Mouse (Mus musculus): ENCODE results near the gene Tbkbp1. TPM values are rescaled to one million over a fixed set of nuclear protein-coding genes. Genes with fewer than 3 reads are reported as not detected.

Gene Tbkbp1
- polyA plus RNA-seq, 1 experiment from 2014 or later = 9.0 TPM

DNA sequence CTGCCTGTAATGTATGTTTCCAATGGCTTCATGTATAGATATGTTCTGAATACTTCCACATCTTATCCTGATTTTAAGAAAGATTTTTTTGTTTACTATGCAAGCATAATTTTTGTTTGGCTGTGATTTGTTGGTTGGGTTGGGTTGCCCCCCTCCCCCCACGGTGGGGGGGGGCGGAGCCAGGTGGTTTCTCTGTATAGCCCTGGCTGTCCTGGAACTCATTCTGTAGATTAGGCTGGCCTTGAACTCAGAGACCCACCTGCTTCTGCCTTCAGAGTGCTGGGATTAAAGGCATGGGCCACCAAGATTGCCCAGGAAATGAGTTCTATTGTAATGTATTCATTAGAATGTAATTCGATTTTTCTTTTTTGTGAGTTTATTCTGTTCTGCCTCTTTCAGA, 37.9 kb upstream of the Tbkbp1 start:
- Histone ChIP-seq H3K9ac (replicated peaks; ENCODE audit: low read depth, low read length) (no peak overlapping the region), H3K36me3 (ENCODE audit: control insufficient read depth, insufficient read depth, low read length) (peaks cover 12% of the 10 kb centered on the region; the same call in 1 of the 2 replicates), H3K4me1 (ENCODE audit: control insufficient read depth, insufficient read depth, low read length) (peaks cover 12% of the 10 kb centered on the region), H3K27me3 (ENCODE audit: control insufficient read depth, insufficient read depth, low read length) (no peaks in the 10 kb centered on the region), H3K4me2 (ENCODE audit: low read depth, low read length) (peak overlapping the region; percentile 85), H3K4me3 (ENCODE audit: low read depth, low read length) (peak overlapping the region; percentile 85), H3K27ac (ENCODE audit: low read depth, low read length) (no peak overlapping the region), H3K9me3 (ENCODE audit: control insufficient read depth, low read length) (no peaks in the 10 kb centered on the region)
- no peak for ATAC-seq (ENCODE audit: low read depth)
- 41% methylated on average over 3 of the region's 3 CpGs for WGBS

GRCm38 (mm10) chr11:97188643-97188955, 37.3 kb upstream of the Tbkbp1 start:
- H3K9me3 ChIP-seq (ENCODE audit: control insufficient read depth, low read length) = no peaks in the 10 kb centered on the region
- peaks cover 17% of the 10 kb centered on the region; the same call in 1 of the 2 replicates for H3K36me3 ChIP-seq (ENCODE audit: control insufficient read depth, insufficient read depth, low read length)
- H3K4me1 ChIP-seq (ENCODE audit: control insufficient read depth, insufficient read depth, low read length) = peaks cover 12% of the 10 kb centered on the region
- H3K4me2 ChIP-seq (ENCODE audit: low read depth, low read length) = peak overlapping the region; percentile 85
- peak overlapping the region; percentile 86 for H3K27ac ChIP-seq (ENCODE audit: low read depth, low read length)
- peak overlapping the region; percentile 85 for H3K4me3 ChIP-seq (ENCODE audit: low read depth, low read length)
- under 1% methylated on average over 15 of the region's 15 CpGs for WGBS
- peak overlapping the region; percentile 68 for H3K9ac ChIP-seq (replicated peaks; ENCODE audit: low read depth, low read length)
- ATAC-seq (ENCODE audit: low read depth) = no peak
- no peaks in the 10 kb centered on the region for H3K27me3 ChIP-seq (ENCODE audit: control insufficient read depth, insufficient read depth, low read length)

- Histone ChIP-seq H3K9ac (replicated peaks; ENCODE audit: low read depth, low read length) (peak within 1 kb of the TSS; percentile 85), H3K27ac (ENCODE audit: low read depth, low read length) (peak within 1 kb of the TSS; percentile 94), H3K36me3 (ENCODE audit: control insufficient read depth, insufficient read depth, low read length) (peaks cover 19% of the 10 kb centered on the region), H3K27me3 (ENCODE audit: control insufficient read depth, insufficient read depth, low read length) (no peaks in the 10 kb centered on the region), H3K4me1 (ENCODE audit: control insufficient read depth, insufficient read depth, low read length) (peaks cover 12% of the 10 kb centered on the region), H3K9me3 (ENCODE audit: control insufficient read depth, low read length) (no peaks in the 10 kb centered on the region), H3K4me3 (ENCODE audit: low read depth, low read length) (peak within 1 kb of the TSS; percentile 85), H3K4me2 (ENCODE audit: low read depth, low read length) (peak within 1 kb of the TSS; percentile 87)
- peak; percentile 97 for ATAC-seq (ENCODE audit: low read depth)
- under 1% methylated on average over 84 of the region's 101 CpGs for WGBS
Observed at GRCm38 (mm10) chr11:97187764-97188642, 36.7 kb upstream of the Tbkbp1 start, which contains the start of gene Kpnb1. TSS of gene Kpnb1 (minus strand) at chr11:97187881.

DNA sequence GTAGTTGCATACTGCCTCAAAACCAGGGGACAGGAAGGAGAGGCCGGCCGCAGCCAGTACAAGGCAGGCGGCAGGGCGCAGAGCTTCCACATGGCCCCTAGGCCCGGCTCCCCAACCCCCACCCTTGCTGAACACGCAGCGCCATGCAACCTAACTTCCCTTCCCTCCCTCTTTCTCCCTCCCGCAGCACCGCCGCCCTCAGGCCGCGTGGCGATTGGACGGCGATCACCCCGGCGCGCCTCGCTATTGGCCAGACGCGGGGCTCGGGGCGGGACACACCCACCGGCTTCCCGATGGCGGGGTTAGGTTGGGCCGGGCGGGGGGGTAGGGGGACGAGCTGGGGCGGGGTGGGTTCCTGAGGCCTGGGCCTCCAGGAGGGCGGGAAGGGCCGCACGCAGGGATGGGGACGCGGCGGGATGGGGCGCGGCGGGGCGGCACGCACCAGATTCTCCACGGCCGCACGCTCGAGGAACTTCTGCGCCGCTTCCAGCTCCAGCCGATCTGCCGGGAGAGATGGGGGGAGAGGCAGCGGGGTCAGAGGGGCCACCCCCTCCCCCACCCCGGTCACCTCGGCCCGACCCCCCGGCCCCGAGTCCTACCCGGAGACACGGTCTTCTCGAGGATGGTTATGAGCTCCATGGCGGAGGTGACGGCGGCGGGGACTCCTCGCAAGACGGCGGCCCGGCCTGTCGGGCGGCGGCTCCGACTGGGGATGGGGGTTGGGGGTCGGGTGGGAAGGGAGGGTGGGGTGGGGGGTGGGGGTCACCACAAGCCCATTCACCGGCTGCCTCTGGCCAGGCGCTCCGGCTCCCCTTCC, 35.9 kb upstream of the Tbkbp1 start:
- H3K27me3 ChIP-seq (ENCODE audit: control insufficient read depth, insufficient read depth, low read length) = no peaks in the 10 kb centered on the region
- peak overlapping the region; percentile 94 for H3K27ac ChIP-seq (ENCODE audit: low read depth, low read length)
- WGBS = under 1% methylated on average over 70 of the region's 74 CpGs
- H3K4me2 ChIP-seq (ENCODE audit: low read depth, low read length) = peak overlapping the region; percentile 87
- H3K9me3 ChIP-seq (ENCODE audit: control insufficient read depth, low read length) = no peaks in the 10 kb centered on the region
- H3K4me3 ChIP-seq (ENCODE audit: low read depth, low read length) = peak overlapping the region; percentile 85
- H3K9ac ChIP-seq (replicated peaks; ENCODE audit: low read depth, low read length) = peak overlapping the region; percentile 85
- peaks cover 27% of the 10 kb centered on the region for H3K36me3 ChIP-seq (ENCODE audit: control insufficient read depth, insufficient read depth, low read length)
- H3K4me1 ChIP-seq (ENCODE audit: control insufficient read depth, insufficient read depth, low read length) = peaks cover 12% of the 10 kb centered on the region
- ATAC-seq (ENCODE audit: low read depth) = peak; percentile 75

DNA sequence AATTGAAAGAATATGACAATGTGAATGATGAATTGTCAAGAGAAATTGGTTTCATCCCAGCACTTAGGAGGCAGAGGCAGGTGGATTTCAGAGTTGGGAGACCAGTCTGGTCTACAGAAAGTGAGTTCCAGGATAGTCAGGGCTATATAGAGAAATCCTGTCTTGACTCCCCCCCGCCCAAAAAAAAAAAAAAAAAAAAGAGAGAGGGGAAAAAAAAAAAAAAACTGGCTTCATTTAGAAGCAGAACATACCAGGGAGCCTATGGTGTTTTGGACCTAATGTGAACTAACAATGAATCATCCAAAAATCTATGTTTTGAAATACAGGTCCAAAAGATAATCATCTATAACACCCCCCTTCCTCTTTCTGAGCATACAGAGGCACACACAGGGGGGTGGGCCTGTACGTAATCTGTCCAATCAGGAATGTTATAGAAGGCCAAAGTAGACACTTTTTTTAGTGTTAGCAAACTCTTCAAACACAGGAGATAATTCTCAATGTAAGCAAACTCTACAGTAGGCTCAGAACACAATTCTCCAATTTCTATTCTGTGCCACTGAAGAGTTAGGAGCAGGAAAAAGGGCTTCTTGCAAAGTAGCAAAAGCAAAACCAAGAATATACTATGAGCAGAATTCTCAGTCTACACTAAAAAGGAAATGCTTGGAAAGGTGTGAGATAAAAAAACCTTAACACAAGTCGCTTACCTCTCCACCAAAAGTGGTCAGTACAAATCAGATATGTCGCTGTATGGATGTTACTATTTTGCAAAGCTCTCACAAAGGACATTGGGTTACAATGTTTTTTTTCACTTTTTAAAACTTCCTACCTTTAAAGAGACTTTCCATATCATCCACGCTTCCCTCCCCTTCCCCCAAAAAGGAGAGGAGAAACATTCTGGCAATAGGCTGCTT, 34.7 kb upstream of the Tbkbp1 start:
- H3K4me2 ChIP-seq (ENCODE audit: low read depth, low read length) = peak overlapping the region; percentile 87
- WGBS = 69% methylated on average over 5 of the region's 5 CpGs
- no peaks in the 10 kb centered on the region for H3K27me3 ChIP-seq (ENCODE audit: control insufficient read depth, insufficient read depth, low read length)
- no peak for ATAC-seq (ENCODE audit: low read depth)
- H3K27ac ChIP-seq (ENCODE audit: low read depth, low read length) = no peak overlapping the region
- H3K9ac ChIP-seq (replicated peaks; ENCODE audit: low read depth, low read length) = no peak overlapping the region
- no peaks in the 10 kb centered on the region for H3K9me3 ChIP-seq (ENCODE audit: control insufficient read depth, low read length)
- H3K4me1 ChIP-seq (ENCODE audit: control insufficient read depth, insufficient read depth, low read length) = peaks cover 12% of the 10 kb centered on the region
- peaks cover 38% of the 10 kb centered on the region for H3K36me3 ChIP-seq (ENCODE audit: control insufficient read depth, insufficient read depth, low read length)
- peak overlapping the region; percentile 85 for H3K4me3 ChIP-seq (ENCODE audit: low read depth, low read length)

- no peak overlapping the region for H3K4me2 ChIP-seq (ENCODE audit: low read depth, low read length)
Observed at GRCm38 (mm10) chr11:97184875-97185274, 33.6 kb upstream of the Tbkbp1 start.

DNA sequence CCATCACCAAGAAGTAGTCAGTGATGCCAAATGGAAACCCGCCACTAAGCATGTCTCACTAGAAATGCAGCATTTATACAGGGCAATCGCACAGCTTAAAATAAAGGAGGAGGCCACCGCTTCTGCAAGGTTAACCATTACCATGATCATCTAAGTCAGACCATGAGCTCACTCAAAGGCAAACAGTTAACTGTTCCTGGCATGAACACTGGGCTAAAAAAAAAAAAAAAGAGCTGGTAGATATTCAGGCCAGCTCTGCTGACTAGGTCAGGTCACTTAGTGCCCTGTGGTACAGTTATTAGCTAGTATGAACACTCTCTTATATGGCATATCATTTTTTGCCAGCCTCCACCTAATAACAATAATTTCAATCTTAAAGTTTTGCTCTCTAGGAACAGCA, 31.2 kb upstream of the Tbkbp1 start:
- Histone ChIP-seq H3K36me3 (ENCODE audit: control insufficient read depth, insufficient read depth, low read length) (peaks cover 69% of the 10 kb centered on the region), H3K27me3 (ENCODE audit: control insufficient read depth, insufficient read depth, low read length) (no peaks in the 10 kb centered on the region), H3K9ac (replicated peaks; ENCODE audit: low read depth, low read length) (no peak overlapping the region), H3K4me3 (ENCODE audit: low read depth, low read length) (no peak overlapping the region), H3K27ac (ENCODE audit: low read depth, low read length) (no peak overlapping the region), H3K4me1 (ENCODE audit: control insufficient read depth, insufficient read depth, low read length) (peaks cover 5% of the 10 kb centered on the region), H3K4me2 (ENCODE audit: low read depth, low read length) (no peak overlapping the region), H3K9me3 (ENCODE audit: control insufficient read depth, low read length) (no peaks in the 10 kb centered on the region)
- 98% methylated on average over 3 of the region's 3 CpGs for WGBS
- no peak for ATAC-seq (ENCODE audit: low read depth)

More at GRCm38 (mm10) chr11:97184875-97185274, 33.6 kb upstream of the Tbkbp1 start:
- Histone ChIP-seq H3K9ac (replicated peaks; ENCODE audit: low read depth, low read length) (no peak overlapping the region), H3K9me3 (ENCODE audit: control insufficient read depth, low read length) (no peaks in the 10 kb centered on the region), H3K27me3 (ENCODE audit: control insufficient read depth, insufficient read depth, low read length) (no peaks in the 10 kb centered on the region), H3K27ac (ENCODE audit: low read depth, low read length) (no peak overlapping the region), H3K4me3 (ENCODE audit: low read depth, low read length) (no peak overlapping the region), H3K4me1 (ENCODE audit: control insufficient read depth, insufficient read depth, low read length) (peaks cover 12% of the 10 kb centered on the region), H3K36me3 (ENCODE audit: control insufficient read depth, insufficient read depth, low read length) (peaks cover 49% of the 10 kb centered on the region)
- ATAC-seq (ENCODE audit: low read depth) = no peak
- WGBS = 81% methylated on average over 5 of the region's 5 CpGs

DNA sequence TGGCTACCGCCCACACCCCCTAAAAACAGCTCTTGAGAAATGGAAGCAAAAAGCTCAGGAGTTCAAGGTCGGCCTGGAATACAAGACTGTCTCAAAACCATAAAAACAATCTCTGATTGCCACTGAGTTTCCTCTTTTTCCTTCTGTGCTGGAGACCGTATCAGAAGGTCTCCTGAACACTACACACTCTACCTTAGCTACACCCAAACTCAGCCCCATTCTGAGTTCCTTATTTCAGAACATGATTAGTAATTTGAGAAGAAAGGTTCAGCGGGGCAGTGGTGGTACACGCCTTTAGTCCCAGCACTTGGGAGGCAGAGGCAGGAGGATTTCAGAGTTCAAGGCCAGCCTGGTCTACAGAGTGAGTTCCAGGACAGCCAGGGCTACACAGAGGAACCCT, 29.8 kb upstream of the Tbkbp1 start:
- 83% methylated on average over 5 of the region's 5 CpGs for WGBS
- no peak for ATAC-seq (ENCODE audit: low read depth)

More for the DNA sequence above, 29.8 kb upstream of the Tbkbp1 start:
- Histone ChIP-seq H3K9me3 (ENCODE audit: control insufficient read depth, low read length) (no peaks in the 10 kb centered on the region), H3K4me2 (ENCODE audit: low read depth, low read length) (no peak overlapping the region), H3K4me3 (ENCODE audit: low read depth, low read length) (no peak overlapping the region), H3K27ac (ENCODE audit: low read depth, low read length) (no peak overlapping the region), H3K9ac (replicated peaks; ENCODE audit: low read depth, low read length) (no peak overlapping the region), H3K36me3 (ENCODE audit: control insufficient read depth, insufficient read depth, low read length) (peaks cover 82% of the 10 kb centered on the region), H3K27me3 (ENCODE audit: control insufficient read depth, insufficient read depth, low read length) (no peaks in the 10 kb centered on the region), H3K4me1 (ENCODE audit: control insufficient read depth, insufficient read depth, low read length) (peaks cover 3% of the 10 kb centered on the region)

All from neural tube, embryonic 14.5 days (tissue).